Mouse (Mus musculus): ENCODE results near the gene Enox1.

DNA sequence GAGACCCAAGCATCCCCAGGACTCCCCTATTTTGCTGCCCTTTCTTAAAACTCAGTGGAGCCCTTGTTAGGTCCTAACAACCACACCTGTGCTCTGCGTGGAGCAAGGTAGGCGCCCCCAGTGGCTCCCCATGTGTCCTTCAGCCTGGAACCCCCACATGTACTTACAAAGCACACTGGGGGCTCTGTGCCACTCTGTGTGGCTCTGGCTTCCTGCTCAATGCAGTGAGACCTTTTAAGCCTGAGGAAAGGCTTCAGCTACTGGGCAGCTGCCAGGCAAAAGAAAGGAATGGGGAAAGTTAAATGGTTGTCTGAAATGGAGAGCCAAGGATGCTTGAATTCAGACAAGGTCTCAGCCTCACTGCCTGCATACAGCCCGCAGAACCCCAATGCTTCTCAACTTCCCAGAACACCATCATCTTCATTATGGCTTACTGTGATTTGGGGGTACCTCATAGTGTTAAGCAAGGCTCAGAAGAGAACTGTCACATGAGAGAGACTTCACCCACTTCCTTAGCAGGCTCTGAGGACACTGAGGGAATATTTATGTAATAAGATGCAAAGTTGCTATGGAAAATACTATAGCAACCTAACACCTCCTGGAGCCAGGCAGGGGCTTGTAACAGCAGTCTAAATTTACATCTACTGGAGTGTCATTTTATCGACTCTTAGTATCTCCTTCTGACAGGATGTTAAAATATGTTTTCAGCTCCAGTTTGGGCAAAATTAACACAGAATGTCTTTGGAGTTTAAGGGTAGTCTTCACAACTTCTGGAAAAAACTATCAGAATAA, 465.1 kb downstream of the Enox1 start:
- no peak for TF ChIP-seq EP300 (IDR thresholded peaks at IDR 0.05; ENCODE audit: low read depth)
- no peak for TF ChIP-seq CTCF (IDR thresholded peaks at IDR 0.05; ENCODE audit: low read depth)
